Comparison of ENCODE assay signal across 8 mouse cellular contexts in genomic region chr1:172481111-172481510, GRCm38 (mm10). TPM values are rescaled to one million over a fixed set of nuclear protein-coding genes. Genes with fewer than 3 reads are reported as not detected.
DNase-seq lines count a peak whose midpoint lies in the region; ATAC-seq lines count a peak whose summit lies in the region.
"Had no signal": no experiment of that assay in that cellular context is flagged by ENCODE, and none has a peak within 500 bp of the region (broad histone marks: within the 10 kb centered on the region; RNA-seq: fewer than 3 reads in every experiment).

No protein-coding gene starts in this region.

- H3K4me1 ChIP-seq in lung, embryonic 16.5 days (replicated peaks; ENCODE audit: control insufficient read depth, insufficient read depth, low read length), result peaks cover 34% of the 10 kb centered on the region
- peaks cover 43% of the 10 kb centered on the region for H3K4me1 ChIP-seq in forebrain, embryonic 16.5 days (replicated peaks; ENCODE audit: control insufficient read depth, insufficient read depth, low read length)
- peaks cover 16% of the 10 kb centered on the region for H3K4me1 ChIP-seq in liver, embryonic 13.5 days (replicated peaks)
- peaks cover 20% of the 10 kb centered on the region for H3K4me1 ChIP-seq in stomach, embryonic 16.5 days (ENCODE audit: control insufficient read depth, insufficient read depth, low read length)

- H3K27ac ChIP-seq in lung, embryonic 16.5 days (ENCODE audit: low read length), result peak overlapping the region; percentile 93
- no peak overlapping the region for H3K27ac ChIP-seq in forebrain, embryonic 16.5 days (ENCODE audit: low read length)
- no peak overlapping the region for H3K27ac ChIP-seq in liver, embryonic 13.5 days
- peak overlapping the region; percentile 82 for H3K27ac ChIP-seq in stomach, embryonic 16.5 days (ENCODE audit: low read length)

- no peaks in the 10 kb centered on the region for H3K36me3 ChIP-seq in lung, embryonic 16.5 days (ENCODE audit: control insufficient read depth, insufficient read depth, low read length)
- H3K36me3 ChIP-seq in forebrain, embryonic 16.5 days (ENCODE audit: control insufficient read depth, insufficient read depth), result no peaks in the 10 kb centered on the region
- H3K36me3 ChIP-seq in liver, embryonic 13.5 days, result no peaks in the 10 kb centered on the region
- H3K36me3 ChIP-seq in stomach, embryonic 16.5 days (ENCODE audit: control insufficient read depth, insufficient read depth, low read length), result no peaks in the 10 kb centered on the region

- ATAC-seq in lung, embryonic 16.5 days (ENCODE audit: low read depth), result peak; percentile 0; the same call in 1 of the 2 replicates
- ATAC-seq in forebrain, embryonic 16.5 days, result no peak
- ATAC-seq in liver, embryonic 13.5 days (ENCODE audit: low read depth), result no peak
- ATAC-seq in stomach, embryonic 16.5 days (ENCODE audit: insufficient read depth, low FRiP score), result no peak

- no peaks in the 10 kb centered on the region for H3K9me3 ChIP-seq in lung, embryonic 16.5 days (ENCODE audit: control insufficient read depth, low read length)
- H3K9me3 ChIP-seq in forebrain, embryonic 16.5 days (ENCODE audit: control insufficient read depth, low read length), result no peaks in the 10 kb centered on the region
- H3K9me3 ChIP-seq in liver, embryonic 13.5 days (replicated peaks), result no peaks in the 10 kb centered on the region
- H3K9me3 ChIP-seq in stomach, embryonic 16.5 days (replicated peaks; ENCODE audit: control insufficient read depth, low read length), result no peaks in the 10 kb centered on the region
- H3K9me3 ChIP-seq: megakaryocyte, embryonic 14.5 days had no signal

- peak overlapping the region; percentile 65 for H3K4me3 ChIP-seq in lung, embryonic 16.5 days (ENCODE audit: low read length)
- H3K4me3 ChIP-seq in forebrain, embryonic 16.5 days (replicated peaks; ENCODE audit: low read length), result peak overlapping the region; percentile 52
- H3K4me3 ChIP-seq in liver, embryonic 13.5 days (replicated peaks), result no peak overlapping the region
- peak overlapping the region; percentile 65 for H3K4me3 ChIP-seq in stomach, embryonic 16.5 days (replicated peaks; ENCODE audit: low read length)

- no peaks in the 10 kb centered on the region for H3K27me3 ChIP-seq in lung, embryonic 16.5 days (ENCODE audit: control insufficient read depth, insufficient read depth, low read depth, low read length)
- H3K27me3 ChIP-seq in forebrain, embryonic 16.5 days (replicated peaks; ENCODE audit: control insufficient read depth, insufficient read depth, low read length), result no peaks in the 10 kb centered on the region
- H3K27me3 ChIP-seq in liver, embryonic 13.5 days, result peaks cover 62% of the 10 kb centered on the region
- no peaks in the 10 kb centered on the region for H3K27me3 ChIP-seq in stomach, embryonic 16.5 days (ENCODE audit: control insufficient read depth, insufficient read depth, low read length)

- intact Hi-C loops in left cerebral cortex, postnatal 14 days (cut with DNase I), result no loop called here

- peak overlapping the region; percentile 70 for H3K9ac ChIP-seq in lung, embryonic 16.5 days (ENCODE audit: low read length)
- peak overlapping the region; percentile 59 for H3K9ac ChIP-seq in forebrain, embryonic 16.5 days (replicated peaks; ENCODE audit: low read depth, low read length)
- H3K9ac ChIP-seq in liver, embryonic 13.5 days, result no peak overlapping the region
- H3K9ac ChIP-seq in stomach, embryonic 16.5 days (ENCODE audit: low read length), result peak overlapping the region; percentile 73

- no peak for DNase-seq in lung, postnatal 14 days
- DNase-seq in liver, embryonic 13.5 days, result no peak
- no peak for DNase-seq in cerebellum, adult 11-12 months
- DNase-seq in left cerebral cortex, postnatal 14 days (ENCODE audit: low spot score in 2 of 2), result no peak

- 10% methylated on average over 13 of the region's 13 CpGs for WGBS in lung, embryonic 16.5 days
- 20% methylated on average over 13 of the region's 13 CpGs for WGBS in forebrain, embryonic 16.5 days
- 10% methylated on average over 13 of the region's 13 CpGs for WGBS in liver, embryonic 13.5 days (ENCODE audit: insufficient replicate concordance)
- 11% methylated on average over 13 of the region's 13 CpGs for WGBS in stomach, embryonic 16.5 days

- peak overlapping the region; percentile 94 for H3K4me2 ChIP-seq in lung, embryonic 16.5 days (ENCODE audit: low read depth, low read length)
- H3K4me2 ChIP-seq in forebrain, embryonic 16.5 days (ENCODE audit: low read length), result peak overlapping the region; percentile 76
- H3K4me2 ChIP-seq in liver, embryonic 13.5 days, result peak overlapping the region; percentile 64
- peak overlapping the region; percentile 80 for H3K4me2 ChIP-seq in stomach, embryonic 16.5 days (ENCODE audit: low read depth, low read length)

RNA-seq across cellular contexts. Expression of gene Igsf9, which starts 0.5 kb away (rescaled TPM):
- 17.4 and 20.4 TPM in 2 replicates for polyA plus RNA-seq in lung, embryonic 16.5 days (2015; fragmentation: Nextera tagmentation; extraction: Ambion mirVana)
- polyA plus RNA-seq in forebrain, embryonic 16.5 days (2015; fragmentation: Nextera tagmentation; extraction: Ambion mirVana), result 60.9 and 89.9 TPM in 2 replicates
- 1.6 and 2.5 TPM in 2 replicates for polyA plus RNA-seq in liver, embryonic 13.5 days (2015; fragmentation: Nextera tagmentation; extraction: Ambion mirVana)
- polyA plus RNA-seq in stomach, embryonic 16.5 days (2015; fragmentation: Nextera tagmentation; extraction: Ambion mirVana), result 51.6 and 55.3 TPM in 2 replicates
- total RNA-seq in left cerebral cortex, postnatal 14 days (2021), result 10 to 100 TPM; 10.9 to 15.2 TPM

RNA-seq across cellular contexts. Expression of gene Slamf9, which starts 6.0 kb away (rescaled TPM):
- polyA plus RNA-seq in lung, embryonic 16.5 days (2015; fragmentation: Nextera tagmentation; extraction: Ambion mirVana), result 0.57 and 0.64 TPM in 2 replicates
- polyA plus RNA-seq in forebrain, embryonic 16.5 days (2015; fragmentation: Nextera tagmentation; extraction: Ambion mirVana), result not detected in 2 replicates
- polyA plus RNA-seq in liver, embryonic 13.5 days (2015; fragmentation: Nextera tagmentation; extraction: Ambion mirVana), result 1.5 and 1.9 TPM in 2 replicates
- polyA plus RNA-seq in stomach, embryonic 16.5 days (2015; fragmentation: Nextera tagmentation; extraction: Ambion mirVana), result 0.59 and 0.91 TPM in 2 replicates
- under 1 TPM; 0.53 to 0.93 TPM for total RNA-seq in left cerebral cortex, postnatal 14 days (2021)

RNA-seq across cellular contexts. Expression of gene Tagln2, which starts 18.7 kb away (rescaled TPM):
- polyA plus RNA-seq in lung, embryonic 16.5 days (2015; fragmentation: Nextera tagmentation; extraction: Ambion mirVana), result 662 and 695 TPM in 2 replicates
- 53.4 and 56.8 TPM in 2 replicates for polyA plus RNA-seq in forebrain, embryonic 16.5 days (2015; fragmentation: Nextera tagmentation; extraction: Ambion mirVana)
- 127 and 145 TPM in 2 replicates for polyA plus RNA-seq in liver, embryonic 13.5 days (2015; fragmentation: Nextera tagmentation; extraction: Ambion mirVana)
- 377 and 446 TPM in 2 replicates for polyA plus RNA-seq in stomach, embryonic 16.5 days (2015; fragmentation: Nextera tagmentation; extraction: Ambion mirVana)
- 10 to 100 TPM; 12.3 to 15.1 TPM for total RNA-seq in left cerebral cortex, postnatal 14 days (2021)

RNA-seq across cellular contexts. Expression of gene Cfap45, which starts 39.5 kb away (rescaled TPM):
- 15.4 and 19.2 TPM in 2 replicates for polyA plus RNA-seq in lung, embryonic 16.5 days (2015; fragmentation: Nextera tagmentation; extraction: Ambion mirVana)
- polyA plus RNA-seq in forebrain, embryonic 16.5 days (2015; fragmentation: Nextera tagmentation; extraction: Ambion mirVana), result 1.8 and 3.0 TPM in 2 replicates
- 0.17 and 0.44 TPM in 2 replicates for polyA plus RNA-seq in liver, embryonic 13.5 days (2015; fragmentation: Nextera tagmentation; extraction: Ambion mirVana)
- 2.6 and 3.1 TPM in 2 replicates for polyA plus RNA-seq in stomach, embryonic 16.5 days (2015; fragmentation: Nextera tagmentation; extraction: Ambion mirVana)
- total RNA-seq in left cerebral cortex, postnatal 14 days (2021), result 1 to 10 TPM; 3.6 to 3.7 TPM

Comparison
In these comparisons a context has a peak if more than half of its experiments do, and no peak if none do; other contexts are left out.
1. H3K27ac ChIP-seq: peak in lung, embryonic 16.5 days (single experiment) and stomach, embryonic 16.5 days (single experiment); none in forebrain, embryonic 16.5 days (single experiment) and liver, embryonic 13.5 days (single experiment).
2. Peak in every context shown above with its lines, with median percentiles within 50 percentile points of each other: H3K4me2 ChIP-seq.